Mouse (Mus musculus) embryonic fibroblast, embryonic 13.5 days (primary cell): ENCODE measurements around the gene Adora3.

Experiments
- CTCF ChIP-seq: IDR thresholded peaks from 2 replicates; pipeline ENCODE4 v1.5.1; 2011; ENCODE audit warnings: mild to moderate bottlenecking, control low read depth, low read length, moderate library complexity, borderline replicate concordance; ENCODE audit not compliant: insufficient read depth
- POLR2A ChIP-seq: IDR thresholded peaks from 2 replicates; pipeline ENCODE4 v1.6.1; 2011; ENCODE audit warnings: low read depth, mild to moderate bottlenecking, control low read depth, low read length, moderate library complexity

DNA sequence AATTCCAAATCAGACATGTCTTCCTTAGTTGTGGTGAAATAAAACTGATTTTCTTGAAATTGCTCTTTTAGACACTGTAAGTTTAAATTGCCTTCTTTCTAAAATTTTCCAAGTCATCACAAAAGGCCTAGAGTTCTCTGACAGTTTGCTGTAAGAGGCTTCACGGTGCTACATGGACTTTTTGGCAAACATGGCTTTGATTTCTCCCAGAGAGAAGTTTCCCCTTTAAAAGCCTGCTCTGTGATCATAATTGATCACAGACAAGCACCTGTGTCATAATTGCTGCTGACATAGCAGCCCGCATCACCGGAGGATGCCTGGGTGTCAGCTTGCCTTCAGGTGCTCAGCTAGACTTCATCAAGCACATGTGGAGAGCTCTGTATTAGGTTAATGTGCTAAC is at the start of gene Adora3, which contains the start of gene Tmigd3:
- TF ChIP-seq CTCF (no peak), POLR2A (no peak)
